Mouse (Mus musculus) midbrain, postnatal 0 days (tissue): Measurements from ENCODE around the gene C9orf72. TPM values are rescaled to one million over a fixed set of nuclear protein-coding genes. Genes with fewer than 3 reads are reported as not detected.

Experiments used
- ATAC-seq: fragments of 200-750 bp; cut with Nextera tagmentation; 2 replicates; pipeline ENCODE4 v1.8.0; 2017; ENCODE audit warnings: moderate number of reproducible peaks, mild to moderate bottlenecking, moderate TSS enrichment, moderate library complexity; ENCODE audit not compliant: low FRiP score
- DNase-seq: peaks from one replicate; pipeline ENCODE4 v3.0.0-alpha.2; 2015; ENCODE audit warnings: low spot score
- H3K27ac ChIP-seq: fragments of 300-500 bp; sonication (generic); 2 replicates; pipeline ENCODE4 v1.5.1; 2014; ENCODE audit warnings: low read depth, mild to moderate bottlenecking, low read length, mixed read lengths
- H3K27me3 ChIP-seq: fragments of 300-500 bp; sonication (generic); 2 replicates; pipeline ENCODE4 v1.6.1; 2014; ENCODE audit warnings: low read length, control low read depth, mixed read lengths; ENCODE audit not compliant: insufficient read depth
- H3K36me3 ChIP-seq: fragments of 300-500 bp; sonication (generic); 2 replicates; pipeline ENCODE4 v1.6.1; 2014; ENCODE audit warnings: low read length, control low read depth, mixed read lengths; ENCODE audit not compliant: insufficient read depth
- H3K4me1 ChIP-seq: fragments of 300-500 bp; sonication (generic); 2 replicates; pipeline ENCODE4 v1.6.1; 2014; ENCODE audit warnings: mild to moderate bottlenecking, control low read depth, antibody characterized with exemption, low read length, mixed read lengths; ENCODE audit not compliant: insufficient read depth
- H3K4me2 ChIP-seq: fragments of 300-500 bp; sonication (generic); 2 replicates; pipeline ENCODE4 v1.6.1; 2014; ENCODE audit warnings: low read depth, mild to moderate bottlenecking, low read length, mixed read lengths; ENCODE audit not compliant: poor library complexity, severe bottlenecking
- H3K4me3 ChIP-seq: fragments of 300-500 bp; sonication (generic); 2 replicates; pipeline ENCODE4 v1.5.1; 2014; ENCODE audit warnings: low read depth, mild to moderate bottlenecking, low read length, moderate library complexity
- H3K9ac ChIP-seq: fragments of 300-500 bp; sonication (generic); replicated peaks from 2 replicates; pipeline ENCODE4 v1.6.1; 2014; ENCODE audit warnings: mild to moderate bottlenecking, low read length, moderate library complexity, mixed read lengths; ENCODE audit not compliant: poor library complexity, severe bottlenecking
- H3K9me3 ChIP-seq: fragments of 300-500 bp; sonication (generic); 2 replicates; pipeline ENCODE4 v1.6.1; 2016; ENCODE audit warnings: low read length, control low read depth
- CTCF ChIP-seq: IDR thresholded peaks from 2 replicates; pipeline ENCODE4 v1.5.1; 2016; ENCODE audit warnings: antibody characterized with exemption, mild to moderate bottlenecking
- WGBS: fragments of 180-500 bp; shearing (Covaris S2); extraction: QIAGEN DNeasy Blood & Tissue Kit; methylation state at CpG from one replicate; pipeline ENCODE4 v1.1.7; 2014; 5-methylcytosine and 5-hydroxymethylcytosine counted together
- polyA plus RNA-seq: library from polyadenylated mRNA; unstranded; fragments of >200 nt; fragmentation: Nextera tagmentation; extraction: Ambion mirVana; gene quantifications from 2 replicates; pipeline ENCODE4 v1.2.1, GENCODE M21; 2015
- total RNA-seq: library from RNA; depleted of rRNA; stranded (reverse); fragments of >200 nt; gene quantifications from 2 replicates; pipeline ENCODE4 v1.2.3, GENCODE M21; 2014; rRNA removed

Gene C9orf72
- total and polyA plus RNA-seq, 2 experiments from 2014 or later = 49.7 to 54.4 TPM

DNA sequence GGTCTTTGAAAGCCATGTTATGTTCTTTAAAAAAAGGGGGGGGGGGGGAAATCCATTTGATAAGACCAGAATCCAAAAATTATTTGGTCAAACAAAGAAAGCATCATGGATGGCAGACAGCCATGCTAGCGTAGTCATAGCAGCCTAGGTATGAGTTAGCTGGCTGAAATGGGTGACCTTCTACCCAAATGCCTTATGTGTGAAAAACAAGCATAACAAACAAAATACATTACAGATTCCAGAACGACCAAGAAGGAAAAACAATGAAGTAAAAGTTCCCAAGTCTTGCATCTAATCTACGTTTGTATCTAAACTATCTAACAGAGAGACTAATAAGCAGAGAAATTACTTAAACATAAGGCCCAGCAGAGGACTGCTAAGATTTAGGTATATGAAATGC is 75.3 kb downstream of the C9orf72 start:
- Histone ChIP-seq H3K27me3 (no peaks in the 10 kb centered on the region), H3K4me1 (no peaks in the 10 kb centered on the region), H3K36me3 (no peaks in the 10 kb centered on the region), H3K4me3 (no peak overlapping the region), H3K4me2 (no peak overlapping the region), H3K27ac (no peak overlapping the region), H3K9ac (no peak overlapping the region), H3K9me3 (no peaks in the 10 kb centered on the region)
- no peak for DNase-seq
- WGBS = 89% methylated on average over 3 of the region's 3 CpGs
- ATAC-seq = no peak
- no peak for TF ChIP-seq CTCF

GRCm38 (mm10) chr4:35148326-35148725 is 77.6 kb downstream of the C9orf72 start:
- H3K27me3 ChIP-seq = no peaks in the 10 kb centered on the region
- WGBS = 91% methylated on average over 4 of the region's 4 CpGs
- no peak overlapping the region for H3K9ac ChIP-seq
- H3K27ac ChIP-seq = no peak overlapping the region
- H3K4me1 ChIP-seq = no peaks in the 10 kb centered on the region
- no peaks in the 10 kb centered on the region for H3K36me3 ChIP-seq
- no peak for TF ChIP-seq CTCF
- no peak overlapping the region for H3K4me3 ChIP-seq
- DNase-seq (no peak), ATAC-seq (no peak)
- no peak overlapping the region for H3K4me2 ChIP-seq
- no peaks in the 10 kb centered on the region for H3K9me3 ChIP-seq

GRCm38 (mm10) chr4:35146597-35146996 is 79.4 kb downstream of the C9orf72 start:
- 95% methylated on average over 5 of the region's 5 CpGs for WGBS
- no peaks in the 10 kb centered on the region for H3K27me3 ChIP-seq
- no peaks in the 10 kb centered on the region for H3K4me1 ChIP-seq
- no peak overlapping the region for H3K9ac ChIP-seq
- no peaks in the 10 kb centered on the region for H3K9me3 ChIP-seq
- no peaks in the 10 kb centered on the region for H3K36me3 ChIP-seq
- no peak for ATAC-seq
- no peak for TF ChIP-seq CTCF
- no peak overlapping the region for H3K4me3 ChIP-seq
- DNase-seq = no peak
- no peak overlapping the region for H3K27ac ChIP-seq
- H3K4me2 ChIP-seq = no peak overlapping the region

DNA sequence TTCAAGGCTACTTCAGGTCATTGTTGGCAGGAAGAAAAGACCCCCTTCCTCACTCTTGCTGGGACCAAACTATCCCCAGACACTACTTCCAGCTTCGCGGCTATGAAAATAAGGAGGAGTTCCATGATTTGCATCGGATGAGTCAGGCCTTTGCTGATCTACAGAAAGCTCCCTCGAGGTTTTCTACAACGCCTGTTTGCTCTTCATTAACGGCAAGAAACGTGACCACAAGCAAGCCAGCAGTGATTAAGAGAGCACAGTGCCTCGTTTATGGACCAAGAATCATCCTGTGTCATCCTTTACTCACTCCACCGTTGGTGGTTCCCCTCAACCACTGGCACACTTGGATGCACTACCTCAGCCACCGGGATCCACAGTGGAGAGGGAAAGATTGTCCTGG is 80.2 kb downstream of the C9orf72 start:
- TF ChIP-seq CTCF = no peak
- no peak for ATAC-seq
- Histone ChIP-seq H3K4me1 (no peaks in the 10 kb centered on the region), H3K27ac (no peak overlapping the region), H3K4me2 (no peak overlapping the region), H3K9me3 (no peaks in the 10 kb centered on the region), H3K27me3 (no peaks in the 10 kb centered on the region), H3K36me3 (no peaks in the 10 kb centered on the region), H3K4me3 (no peak overlapping the region), H3K9ac (no peak overlapping the region)
- DNase-seq = no peak
- WGBS = 88% methylated on average over 10 of the region's 10 CpGs

DNA sequence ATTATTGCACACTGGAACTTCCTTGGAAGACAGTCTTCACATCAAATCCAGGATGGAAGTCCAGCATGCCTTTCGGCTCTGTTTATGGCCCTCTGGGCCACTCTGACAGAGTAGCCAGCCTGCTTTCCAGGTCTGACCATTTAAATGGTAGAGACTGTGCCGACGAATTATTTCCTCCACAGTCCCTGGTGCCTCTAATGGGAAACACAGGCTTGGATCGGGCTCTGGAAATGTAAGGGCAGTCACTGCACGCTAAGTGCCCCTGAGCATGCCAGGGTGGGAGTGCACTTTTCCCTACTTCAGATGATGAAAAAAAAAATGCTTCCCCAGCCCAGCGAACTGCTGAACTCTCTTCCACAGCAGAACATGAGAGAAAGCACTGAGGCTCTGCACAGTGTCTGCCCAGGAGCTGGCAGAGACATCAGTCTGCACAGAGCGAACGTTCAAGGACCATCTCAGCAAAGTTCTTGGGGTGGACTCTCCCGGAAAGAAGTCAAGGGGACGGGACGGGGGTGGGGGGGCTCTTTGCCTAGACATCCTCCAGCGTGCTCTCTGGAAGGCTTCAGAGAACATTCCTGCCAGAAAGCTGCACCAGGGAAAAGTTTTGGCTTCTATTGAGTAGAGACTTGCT is 82.4 kb downstream of the C9orf72 start:
- H3K9ac ChIP-seq = no peak overlapping the region
- H3K4me2 ChIP-seq = no peak overlapping the region
- WGBS = 80% methylated on average over 12 of the region's 12 CpGs
- H3K4me1 ChIP-seq = no peaks in the 10 kb centered on the region
- no peaks in the 10 kb centered on the region for H3K36me3 ChIP-seq
- no peak overlapping the region for H3K27ac ChIP-seq
- TF ChIP-seq CTCF = no peak
- no peak overlapping the region for H3K4me3 ChIP-seq
- no peak for ATAC-seq
- no peaks in the 10 kb centered on the region for H3K27me3 ChIP-seq
- no peak for DNase-seq
- no peaks in the 10 kb centered on the region for H3K9me3 ChIP-seq

Other genes starting within 250 kb of the C9orf72 start
- gene Ifnk, start 74.1 kb downstream of the C9orf72 start, total RNA-seq = not detected in 2 replicates
- not detected in 2 replicates for gene Ifnk, start 74.1 kb downstream of the C9orf72 start, polyA plus RNA-seq
- 0.77 and 1.3 TPM in 2 replicates for gene Mob3b, start 68.7 kb downstream of the C9orf72 start, total RNA-seq
- gene Mob3b, start 68.7 kb downstream of the C9orf72 start, polyA plus RNA-seq = 1.6 and 1.8 TPM in 2 replicates